Mouse (Mus musculus) central nervous system, embryonic 14 days (tissue): ENCODE data around the gene Ppp2r5c. TPM values are rescaled to one million over a fixed set of nuclear protein-coding genes. Genes with fewer than 3 reads are reported as not detected.

Experiments used
- polyA plus RNA-seq: library from polyadenylated mRNA; depleted of rRNA; stranded (reverse); fragments of >200 nt; gene quantifications from 2 replicates; pipeline ENCODE4 v1.2.3, GENCODE M21; 2012; rRNA removed

The Ppp2r5c gene
- 87.9 and 88.6 TPM in 2 replicates for polyA plus RNA-seq

GRCm38 (mm10) chr12:110446290-110447170 lies at the start of gene Ppp2r5c:
Gene Ppp2r5c (plus strand): TSS chr12:110447120.

GRCm38 (mm10) chr12:110601241-110602218 lies 154.6 kb downstream of the Ppp2r5c start, which contains the start of gene Dync1h1:
Gene Dync1h1 (plus strand): TSS chr12:110601452.

Other genes with a start within 250 kb of the Ppp2r5c start
- 7.8 and 8.0 TPM in 2 replicates for gene Dio3, start 168.1 kb upstream of the Ppp2r5c start, polyA plus RNA-seq
- 322 and 358 TPM in 2 replicates for gene Dync1h1, start 154.3 kb downstream of the Ppp2r5c start, polyA plus RNA-seq
- not detected in 2 replicates for gene 1700001K19Rik, start 235.5 kb downstream of the Ppp2r5c start, polyA plus RNA-seq